Mouse (Mus musculus) T-cell, adult 2 months (primary cell): ENCODE results near the gene Sprn.

ENCODE experiments used
- DNase-seq: peaks from one replicate; pipeline ENCODE4 v3.0.0; 2022; ENCODE audit warnings: low spot score

The Sprn gene

DNA sequence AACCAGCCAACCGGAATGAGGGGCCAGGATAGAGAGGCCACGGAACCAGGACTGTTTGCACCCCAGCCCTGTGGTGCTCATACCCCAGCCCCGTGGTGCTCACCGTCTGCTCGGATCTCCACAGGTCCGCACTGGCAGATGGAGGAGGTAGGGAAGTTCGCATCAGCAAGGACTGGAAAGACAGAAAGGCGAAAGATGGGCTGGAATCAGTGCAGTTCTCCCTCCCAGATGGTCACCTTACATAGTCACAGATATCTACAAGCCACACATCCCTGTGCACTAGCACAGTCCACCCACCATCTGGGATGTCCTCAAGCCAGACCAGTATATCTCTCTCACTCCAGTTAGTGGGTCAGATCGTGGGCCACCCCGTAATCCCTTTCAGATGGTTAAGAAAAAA lies 53.2 kb downstream of the Sprn start:
- no peak for DNase-seq
